22 mouse cellular contexts compared by ENCODE assay signal in genomic region chr5:150866198-150866597, GRCm38 (mm10).
DNase-seq lines count a peak whose midpoint lies in the region; ATAC-seq and TF ChIP-seq lines count a peak whose summit lies in the region.
"Had no signal": no experiment of that assay in that cellular context is flagged by ENCODE, and none has a peak within 500 bp of the region (broad histone marks: within the 10 kb centered on the region; RNA-seq: fewer than 3 reads in every experiment).

No protein-coding gene starts in this region.

- peak; percentile 33 for DNase-seq in stomach, postnatal 0 days (ENCODE audit: low spot score)
- no peak for DNase-seq in spleen, postnatal 36 days (ENCODE audit: low spot score in 2 of 2)
- DNase-seq: adrenal gland, adult 2 months; adrenal gland, postnatal 10 days; adrenal gland, postnatal 25 days; cerebellum, adult 11 months; cerebellum, adult 18-20 months; cerebellum, adult 8-10 months; cerebellum, adult 9-11 months; cerebellum, postnatal 14 days; cerebellum, postnatal 36 days; embryo, embryonic 11 days had no signal

- H3K27ac ChIP-seq in intestine, postnatal 0 days (ENCODE audit: low read depth, low read length) = no peak overlapping the region
- no peak overlapping the region for H3K27ac ChIP-seq in intestine, embryonic 16.5 days (ENCODE audit: low read length)
- H3K27ac ChIP-seq in stomach, postnatal 0 days (replicated peaks) = no peak overlapping the region
- H3K27ac ChIP-seq: embryonic facial prominence, embryonic 13.5 days; embryonic facial prominence, embryonic 15.5 days; forebrain, embryonic 10.5 days; forebrain, embryonic 12.5 days had no signal

- no peaks in the 10 kb centered on the region for H3K4me1 ChIP-seq in intestine, postnatal 0 days (replicated peaks; ENCODE audit: control insufficient read depth, insufficient read depth, low read length)
- no peaks in the 10 kb centered on the region; the same call in 1 of the 2 replicates for H3K4me1 ChIP-seq in intestine, embryonic 16.5 days (ENCODE audit: control insufficient read depth, insufficient read depth, low read length)
- no peaks in the 10 kb centered on the region for H3K4me1 ChIP-seq in megakaryocyte, embryonic 14.5 days
- no peaks in the 10 kb centered on the region for H3K4me1 ChIP-seq in stomach, postnatal 0 days (replicated peaks; ENCODE audit: control insufficient read depth, insufficient read depth)
- H3K4me1 ChIP-seq: embryonic facial prominence, embryonic 13.5 days; embryonic facial prominence, embryonic 15.5 days; forebrain, embryonic 10.5 days; forebrain, embryonic 12.5 days had no signal

- no peak overlapping the region for H3K4me3 ChIP-seq in intestine, postnatal 0 days (ENCODE audit: low read depth, low read length)
- H3K4me3 ChIP-seq in intestine, embryonic 16.5 days (ENCODE audit: low read length) = no peak overlapping the region
- peak overlapping the region; percentile 3 for H3K4me3 ChIP-seq in megakaryocyte, embryonic 14.5 days (replicated peaks)
- H3K4me3 ChIP-seq in stomach, postnatal 0 days (ENCODE audit: low read depth, low read length) = no peak overlapping the region
- H3K4me3 ChIP-seq: embryonic facial prominence, embryonic 13.5 days; embryonic facial prominence, embryonic 15.5 days; erythroblast, embryonic 14.5 days; forebrain, embryonic 10.5 days; forebrain, embryonic 12.5 days had no signal

- H3K9me3 ChIP-seq in intestine, postnatal 0 days (ENCODE audit: control insufficient read depth) = 0 out of 2 replicates have a peak, but pooled peaks cover 5% of the 10 kb centered on the region
- peaks cover 3% of the 10 kb centered on the region; the same call in 1 of the 2 replicates for H3K9me3 ChIP-seq in intestine, embryonic 16.5 days (ENCODE audit: control insufficient read depth, low read length)
- peaks cover 34% of the 10 kb centered on the region for H3K9me3 ChIP-seq in megakaryocyte, embryonic 14.5 days
- H3K9me3 ChIP-seq in stomach, postnatal 0 days (ENCODE audit: control insufficient read depth, low read length) = peaks cover 3% of the 10 kb centered on the region; the same call in 1 of the 2 replicates
- H3K9me3 ChIP-seq: embryonic facial prominence, embryonic 13.5 days; embryonic facial prominence, embryonic 15.5 days had no signal

- H3K36me3 ChIP-seq in intestine, postnatal 0 days (ENCODE audit: control insufficient read depth, insufficient read depth) = no peaks in the 10 kb centered on the region
- H3K36me3 ChIP-seq in intestine, embryonic 16.5 days (ENCODE audit: control insufficient read depth, insufficient read depth, low read length) = no peaks in the 10 kb centered on the region
- no peaks in the 10 kb centered on the region for H3K36me3 ChIP-seq in megakaryocyte, embryonic 14.5 days (replicated peaks; ENCODE audit: low read length)
- no peaks in the 10 kb centered on the region for H3K36me3 ChIP-seq in stomach, postnatal 0 days (ENCODE audit: control insufficient read depth, insufficient read depth, low read length)
- H3K36me3 ChIP-seq: embryonic facial prominence, embryonic 13.5 days; embryonic facial prominence, embryonic 15.5 days; forebrain, embryonic 10.5 days; forebrain, embryonic 12.5 days had no signal

- H3K4me2 ChIP-seq in intestine, postnatal 0 days (replicated peaks; ENCODE audit: low read depth) = no peak overlapping the region
- H3K4me2 ChIP-seq in intestine, embryonic 16.5 days (ENCODE audit: low read depth, low read length) = no peak overlapping the region
- no peak overlapping the region for H3K4me2 ChIP-seq in stomach, postnatal 0 days (replicated peaks; ENCODE audit: low read depth)
- H3K4me2 ChIP-seq: embryonic facial prominence, embryonic 13.5 days; embryonic facial prominence, embryonic 15.5 days; forebrain, embryonic 12.5 days had no signal

- TF ChIP-seq EP300 in stomach, postnatal 0 days (optimal IDR thresholded peaks at IDR 0.05) = no peak

- H3K9ac ChIP-seq in intestine, postnatal 0 days (ENCODE audit: low read depth, low read length) = no peak overlapping the region
- H3K9ac ChIP-seq in intestine, embryonic 16.5 days (ENCODE audit: low read depth, low read length) = no peak overlapping the region
- no peak overlapping the region for H3K9ac ChIP-seq in stomach, postnatal 0 days (ENCODE audit: low read length)
- H3K9ac ChIP-seq: embryonic facial prominence, embryonic 13.5 days; embryonic facial prominence, embryonic 15.5 days; forebrain, embryonic 12.5 days had no signal

- peak; percentile 64 for ATAC-seq in intestine, postnatal 0 days
- ATAC-seq in intestine, embryonic 16.5 days = no peak
- ATAC-seq in megakaryocyte, adult 5-6 weeks (ENCODE audit: poor library complexity, severe bottlenecking) = no peak
- ATAC-seq in stomach, postnatal 0 days (ENCODE audit: low FRiP score, low TSS enrichment) = peak; percentile 80
- ATAC-seq: forebrain, embryonic 14.5 days had no signal

- TF ChIP-seq CTCF in intestine, postnatal 0 days (IDR thresholded peaks at IDR 0.05; ENCODE audit: low read depth) = no peak
- no peak for TF ChIP-seq CTCF in stomach, postnatal 0 days (IDR thresholded peaks at IDR 0.05; ENCODE audit: low read depth)

- H3K27me3 ChIP-seq in intestine, postnatal 0 days (replicated peaks; ENCODE audit: control insufficient read depth, insufficient read depth, low read length) = no peaks in the 10 kb centered on the region
- H3K27me3 ChIP-seq in intestine, embryonic 16.5 days (replicated peaks; ENCODE audit: control insufficient read depth, insufficient read depth, low read length) = no peaks in the 10 kb centered on the region
- H3K27me3 ChIP-seq in megakaryocyte, embryonic 14.5 days (replicated peaks) = no peaks in the 10 kb centered on the region
- H3K27me3 ChIP-seq in stomach, postnatal 0 days (ENCODE audit: control insufficient read depth, insufficient read depth, low read length) = no peaks in the 10 kb centered on the region
- H3K27me3 ChIP-seq: embryonic facial prominence, embryonic 13.5 days; embryonic facial prominence, embryonic 15.5 days; forebrain, embryonic 12.5 days had no signal

- 73% methylated on average over 3 of the region's 3 CpGs for WGBS in intestine, postnatal 0 days
- WGBS in intestine, embryonic 16.5 days = 91% methylated on average over 3 of the region's 3 CpGs
- 89% methylated on average over 3 of the region's 3 CpGs for WGBS in stomach, postnatal 0 days

Comparison
In these comparisons a context has a peak if more than half of its experiments do, and no peak if none do; other contexts are left out.
1. ATAC-seq: peak in intestine, postnatal 0 days (single experiment) and stomach, postnatal 0 days (single experiment); none in intestine, embryonic 16.5 days (single experiment) and megakaryocyte, adult 5-6 weeks (single experiment).